Mouse (Mus musculus) naive thymus-derived CD4-positive, alpha-beta T cell, adult 2 months (primary cell): ENCODE data around the gene Olfr1076.
"Not testable (repeated sequence)": the region's sequence is repeated elsewhere in the genome, so short reads cannot be mapped to it uniquely, and the experiment has no call there.

ENCODE experiments used
- DNase-seq: peaks from one replicate; pipeline ENCODE4 v3.0.0-alpha.2; 2011; ENCODE audit warnings: low read depth

Gene Olfr1076

GRCm38 (mm10) chr2:86508161-86508560 lies at the start of gene Olfr1076:
TSS of gene Olfr1076 (plus strand) at chr2:86508461.
- no peak for DNase-seq

GRCm38 (mm10) chr2:86460434-86460833 lies 47.8 kb upstream of the Olfr1076 start:
- DNase-seq, result no peak

- DNase-seq, result peak; percentile 4
Measured at GRCm38 (mm10) chr2:86464442-86465109, 43.7 kb upstream of the Olfr1076 start.

- DNase-seq, result no peak
Measured at GRCm38 (mm10) chr2:86487286-86487685, 21.0 kb upstream of the Olfr1076 start, which contains the start of gene Olfr228. TSS of gene Olfr228 (minus strand) at chr2:86487386.

GRCm38 (mm10) chr2:86530991-86531390 lies 22.7 kb downstream of the Olfr1076 start:
- no peak for DNase-seq

GRCm38 (mm10) chr2:86542380-86542779 lies 34.1 kb downstream of the Olfr1076 start, which contains the start of gene Olfr1079:
TSS of gene Olfr1079 (minus strand) at chr2:86542480.
- DNase-seq, result no peak

- DNase-seq, result not testable (repeated sequence)
Measured at GRCm38 (mm10) chr2:86558135-86558534, 49.9 kb downstream of the Olfr1076 start, which contains the start of gene Olfr1080. TSS of gene Olfr1080 (minus strand) at chr2:86558235.
